Mouse (Mus musculus) heart, embryonic 13.5 days (tissue): ENCODE data around the gene Elk3. TPM values are rescaled to one million over a fixed set of nuclear protein-coding genes. Genes with fewer than 3 reads are reported as not detected.

Experiments
- ATAC-seq: fragments of 200-750 bp; cut with Nextera tagmentation; 2 replicates; pipeline ENCODE4 v1.8.0; 2017; ENCODE audit warnings: moderate TSS enrichment; ENCODE audit not compliant: insufficient number of reproducible peaks, low FRiP score, low TSS enrichment; ENCODE audit errors: extremely low read depth
- H3K27ac ChIP-seq: fragments of 300-500 bp; sonication (generic); replicated peaks from 2 replicates; pipeline ENCODE4 v1.5.1; 2015; ENCODE audit warnings: moderate library complexity, mild to moderate bottlenecking, inconsistent platforms
- H3K27me3 ChIP-seq: fragments of 300-500 bp; sonication (generic); replicated peaks from 2 replicates; pipeline ENCODE4 v1.6.1; 2015; ENCODE audit warnings: mild to moderate bottlenecking, inconsistent platforms
- H3K36me3 ChIP-seq: fragments of 300-500 bp; sonication (generic); 2 replicates; pipeline ENCODE4 v1.6.1; 2015; ENCODE audit warnings: mild to moderate bottlenecking, inconsistent platforms
- H3K4me1 ChIP-seq: fragments of 300-500 bp; sonication (generic); 2 replicates; pipeline ENCODE4 v1.6.1; 2015; ENCODE audit warnings: inconsistent platforms
- H3K4me2 ChIP-seq: fragments of 300-500 bp; sonication (generic); 2 replicates; pipeline ENCODE4 v1.6.1; 2015; ENCODE audit warnings: inconsistent platforms, mild to moderate bottlenecking, moderate library complexity
- H3K4me3 ChIP-seq: fragments of 300-500 bp; sonication (generic); 2 replicates; pipeline ENCODE4 v1.5.1; 2015; ENCODE audit warnings: moderate library complexity, mild to moderate bottlenecking, inconsistent platforms
- H3K9ac ChIP-seq: fragments of 300-500 bp; sonication (generic); 2 replicates; pipeline ENCODE4 v1.6.1; 2015; ENCODE audit warnings: inconsistent platforms, mild to moderate bottlenecking, moderate library complexity
- H3K9me3 ChIP-seq: fragments of 300-500 bp; sonication (generic); 2 replicates; pipeline ENCODE4 v1.6.1; 2016; ENCODE audit warnings: inconsistent platforms
- WGBS: fragments of 180-500 bp; shearing (Covaris S2); methylation state at CpG from one replicate; pipeline ENCODE4 v1.1.7; 2015; ENCODE audit warnings: mixed read lengths; 5-methylcytosine and 5-hydroxymethylcytosine counted together
- polyA plus RNA-seq: library from polyadenylated mRNA; unstranded; fragments of >200 nt; fragmentation: Nextera tagmentation; extraction: Ambion mirVana; gene quantifications from 2 replicates; pipeline ENCODE4 v1.2.1, GENCODE M21; 2015

The Elk3 gene
- polyA plus RNA-seq, 1 experiment from 2014 or later = 38.3 TPM

GRCm38 (mm10) chr10:93207176-93207575 is 103.8 kb downstream of the Elk3 start:
- Histone ChIP-seq H3K4me2 (no peak overlapping the region), H3K27ac (no peak overlapping the region), H3K36me3 (peaks cover 13% of the 10 kb centered on the region), H3K9ac (no peak overlapping the region), H3K4me1 (peaks cover 17% of the 10 kb centered on the region), H3K9me3 (no peaks in the 10 kb centered on the region), H3K27me3 (no peaks in the 10 kb centered on the region), H3K4me3 (no peak overlapping the region)
- no peak for ATAC-seq
- 83% methylated on average over 5 of the region's 5 CpGs for WGBS

DNA sequence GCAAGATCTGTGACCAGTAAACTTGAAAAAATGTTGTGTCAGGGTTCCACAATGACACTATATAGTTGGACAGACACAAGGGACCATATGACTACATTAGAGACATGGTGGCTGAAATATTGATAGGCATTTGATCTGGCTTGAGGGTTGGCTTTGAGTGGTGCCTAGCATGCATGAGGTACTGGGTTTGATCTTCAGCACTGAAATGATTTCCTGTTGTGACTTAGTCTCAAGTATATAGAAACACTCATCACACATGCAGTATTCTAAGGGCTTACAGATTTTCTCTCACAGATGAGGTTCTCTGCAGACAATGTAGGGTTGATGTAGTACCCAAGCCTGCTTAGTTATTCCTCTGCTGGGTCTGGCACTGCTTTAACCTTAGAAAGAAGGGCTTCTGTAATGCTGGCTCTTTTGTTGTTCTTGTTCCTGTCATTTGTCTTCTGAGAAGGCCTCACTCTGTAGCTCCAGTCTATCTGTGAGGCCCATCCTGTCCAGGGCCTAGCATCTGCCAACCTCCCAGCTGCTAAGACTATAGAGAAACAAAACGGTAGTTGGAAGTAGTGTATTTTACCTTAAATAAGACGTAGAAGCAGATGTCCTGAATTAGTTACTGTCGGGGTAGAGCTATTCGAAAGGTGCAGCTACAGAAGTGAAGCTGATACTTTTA is 105.5 kb downstream of the Elk3 start:
- Histone ChIP-seq H3K27me3 (no peaks in the 10 kb centered on the region), H3K9ac (no peak overlapping the region), H3K27ac (no peak overlapping the region), H3K4me1 (peaks cover 21% of the 10 kb centered on the region), H3K4me2 (no peak overlapping the region), H3K4me3 (no peak overlapping the region), H3K9me3 (no peaks in the 10 kb centered on the region), H3K36me3 (peaks cover 7% of the 10 kb centered on the region)
- 85% methylated on average over 4 of the region's 4 CpGs for WGBS
- no peak for ATAC-seq

DNA sequence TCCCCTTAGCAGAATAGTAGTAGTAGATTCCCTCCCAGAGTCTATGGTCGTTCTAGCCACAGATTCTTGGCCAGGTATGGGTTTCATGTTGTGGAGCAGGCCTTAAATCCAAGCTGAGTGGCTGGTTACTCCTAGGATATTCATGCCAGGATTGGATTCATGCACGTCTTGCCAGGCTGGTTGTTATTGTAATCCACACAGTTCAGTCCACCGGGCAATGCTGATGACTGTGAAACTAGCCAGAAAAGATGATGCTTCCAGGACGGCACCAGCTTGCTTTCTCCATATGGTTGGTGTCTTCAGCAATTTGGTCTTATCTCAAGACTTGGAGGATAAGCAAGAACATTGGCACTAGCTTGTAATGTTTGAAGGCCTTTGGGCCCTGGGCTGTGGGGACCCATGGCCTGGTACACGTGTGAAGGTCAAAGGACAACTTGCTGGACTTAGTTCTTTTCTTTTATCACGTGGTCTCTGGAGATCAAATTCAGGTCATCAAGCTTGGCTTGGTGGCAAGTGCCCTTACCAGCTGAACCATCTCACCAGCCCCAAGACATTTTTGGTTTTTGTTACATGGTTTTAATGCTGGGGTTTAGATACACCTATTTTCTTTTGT is 109.0 kb downstream of the Elk3 start:
- H3K9me3 ChIP-seq = no peaks in the 10 kb centered on the region
- WGBS = 83% methylated on average over 6 of the region's 6 CpGs
- H3K27me3 ChIP-seq = no peaks in the 10 kb centered on the region
- H3K9ac ChIP-seq = no peak overlapping the region
- no peak overlapping the region for H3K4me2 ChIP-seq
- H3K27ac ChIP-seq = no peak overlapping the region
- peaks cover 15% of the 10 kb centered on the region for H3K36me3 ChIP-seq
- ATAC-seq = no peak
- no peak overlapping the region for H3K4me3 ChIP-seq
- peaks cover 20% of the 10 kb centered on the region for H3K4me1 ChIP-seq

- peaks cover 15% of the 10 kb centered on the region for H3K36me3 ChIP-seq
- no peak for ATAC-seq
- no peaks in the 10 kb centered on the region for H3K27me3 ChIP-seq
- WGBS = 82% methylated on average over 3 of the region's 3 CpGs
- H3K4me2 ChIP-seq = no peak overlapping the region
- peaks cover 31% of the 10 kb centered on the region for H3K4me1 ChIP-seq
- H3K4me3 ChIP-seq = no peak overlapping the region
- no peak overlapping the region for H3K27ac ChIP-seq
- no peak overlapping the region for H3K9ac ChIP-seq
- H3K9me3 ChIP-seq = no peaks in the 10 kb centered on the region
These were observed 112.0 kb downstream of the Elk3 start for GRCm38 (mm10) chr10:93198958-93199357.

Other genes with a start within 250 kb of the Elk3 start
- gene Cfap54, start 229.5 kb downstream of the Elk3 start, polyA plus RNA-seq = 0.14 and 0.23 TPM in 2 replicates
- 15.0 and 15.5 TPM in 2 replicates for gene Cdk17, start 150.3 kb downstream of the Elk3 start, polyA plus RNA-seq
- 262 and 266 TPM in 2 replicates for gene Lta4h, start 142.3 kb upstream of the Elk3 start, polyA plus RNA-seq
- 0.12 and 0.15 TPM in 2 replicates for gene Hal, start 177.6 kb upstream of the Elk3 start, polyA plus RNA-seq
- 0.34 and 0.47 TPM in 2 replicates for gene Amdhd1, start 228.9 kb upstream of the Elk3 start, polyA plus RNA-seq
- 0.09 and 0.19 TPM in 2 replicates for gene Ccdc38, start 229.5 kb upstream of the Elk3 start, polyA plus RNA-seq